Mouse (Mus musculus) left cerebral cortex, postnatal 14 days (tissue): ENCODE results near the gene Ece2. TPM values are rescaled to one million over a fixed set of nuclear protein-coding genes. Genes with fewer than 3 reads are reported as not detected.
"Not testable (repeated sequence)": the region's sequence is repeated elsewhere in the genome, so short reads cannot be mapped to it uniquely, and the experiment has no call there.

Experiments
- DNase-seq, 2 experiments: peaks; one replicate each; pipeline ENCODE4 v3.0.0; 2021 to 2022; ENCODE audit warnings: low spot score in 2 of 2, mixed read lengths in 1 of 2
- intact Hi-C: fragments of 180-260 bp; cut with DNase I; formaldehyde crosslinking; loops from one replicate; pipeline ENCODE4 v1.15.1; 2025
- total RNA-seq, 2 experiments: library from RNA; stranded (reverse); gene quantifications; 2 replicates each; pipeline ENCODE4 v1.2.3; 2021

Ece2 gene
- total RNA-seq, 2 experiments from 2014 or later, result 22.3 to 26.2 TPM

DNA sequence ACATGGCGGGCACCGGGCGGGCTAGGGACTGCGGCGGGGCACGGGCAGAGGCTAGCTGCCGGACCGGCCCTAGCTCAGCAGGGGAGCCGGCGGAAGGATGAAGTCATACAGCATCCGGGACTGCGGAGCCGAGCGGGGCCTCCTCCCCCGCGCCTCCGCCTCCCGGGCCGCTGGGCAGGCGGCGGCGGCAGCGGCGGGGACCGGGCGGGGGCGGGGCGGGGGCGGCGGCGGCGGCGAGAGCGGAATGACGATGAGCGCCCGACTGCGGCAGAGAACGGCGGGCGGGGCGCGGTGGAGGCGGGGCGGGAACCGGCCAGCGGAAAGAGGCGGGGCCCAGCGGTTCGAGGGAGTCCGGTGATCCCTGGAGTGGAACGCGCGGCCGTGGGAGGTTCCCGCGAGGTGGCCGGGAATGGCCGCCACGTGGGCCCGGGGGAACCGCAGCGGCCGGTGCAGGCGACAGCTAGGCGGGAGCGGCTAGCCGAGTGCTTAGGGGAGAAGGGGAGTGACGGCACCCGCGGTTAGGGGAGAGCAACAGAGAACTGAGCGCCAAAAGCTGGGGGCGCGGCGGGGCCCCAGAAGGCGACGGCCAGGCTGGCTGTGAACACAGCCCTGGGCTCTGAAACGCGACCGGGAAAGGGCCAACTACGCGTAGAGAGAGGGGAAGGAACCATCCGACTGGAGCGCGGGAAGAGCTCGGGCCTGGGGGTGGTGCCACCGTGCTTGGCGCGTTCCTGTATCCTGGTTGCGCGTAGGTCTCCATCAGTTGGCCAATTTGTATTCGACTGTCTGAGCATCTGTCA, 8.2 kb upstream of the Ece2 start, which contains the start of gene Camk2n2:
Camk2n2 (minus strand) TSS at position 97 of the 800 bp plus-strand sequence.
- DNase-seq, result peak; percentile 24 to 47
- intact Hi-C loops, result no loop called here

DNA sequence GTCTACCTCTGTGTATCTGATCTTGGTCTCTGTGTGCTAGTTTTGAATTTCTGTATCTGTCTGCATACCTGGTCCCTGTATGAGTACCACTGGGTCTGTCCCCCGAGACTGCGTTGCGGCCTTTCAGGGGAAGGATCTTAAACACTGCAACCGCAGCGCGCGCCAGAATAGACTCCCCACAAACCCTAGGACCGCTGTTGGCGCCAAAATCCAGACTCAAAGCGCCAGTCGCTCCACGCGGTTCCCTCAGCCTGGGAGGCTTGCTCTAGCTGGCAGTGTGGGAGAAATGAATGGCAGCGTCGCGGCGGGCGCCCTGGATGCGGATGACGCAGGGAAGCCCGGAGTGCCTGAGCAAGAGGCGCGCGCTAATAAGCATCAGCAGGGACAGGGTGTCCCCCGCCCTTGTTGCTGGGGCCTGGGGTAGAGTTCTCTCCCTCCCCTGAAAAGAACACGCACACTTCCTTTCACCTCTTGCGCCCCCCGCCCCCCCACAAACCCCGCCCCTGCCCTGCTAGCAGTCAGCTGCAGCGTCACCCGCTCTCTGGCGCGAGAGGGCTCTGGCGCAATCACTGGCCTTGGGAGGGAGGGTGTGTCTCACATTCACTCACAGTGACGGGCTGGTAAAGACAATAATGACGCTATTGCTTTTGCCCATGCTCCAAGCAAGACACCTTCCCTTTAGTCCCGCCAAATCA, 7.5 kb upstream of the Ece2 start:
- DNase-seq, result peak; percentile 74 to 75
- intact Hi-C loops, result no loop called here

DNA sequence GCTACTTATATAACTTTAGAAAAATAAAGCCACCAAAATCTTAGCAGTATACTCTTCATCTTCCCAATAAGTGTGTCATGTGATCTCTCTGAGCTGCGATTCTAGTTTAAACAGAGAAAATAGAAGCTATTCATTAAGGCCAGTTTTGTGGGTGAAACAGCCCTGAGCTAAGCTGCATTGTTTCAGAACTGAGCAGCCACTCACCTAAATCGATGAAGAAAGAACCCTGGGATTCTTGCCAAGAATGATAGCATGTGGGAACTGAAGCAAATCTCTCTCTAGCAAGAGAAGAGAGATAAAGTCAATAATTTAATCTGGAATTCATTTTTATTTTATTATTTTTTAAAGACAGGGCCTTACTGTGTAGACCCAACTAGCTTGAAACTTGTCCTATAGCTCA, 6.4 kb upstream of the Ece2 start:
- intact Hi-C loops, result no loop called here
- DNase-seq, result no peak

DNA sequence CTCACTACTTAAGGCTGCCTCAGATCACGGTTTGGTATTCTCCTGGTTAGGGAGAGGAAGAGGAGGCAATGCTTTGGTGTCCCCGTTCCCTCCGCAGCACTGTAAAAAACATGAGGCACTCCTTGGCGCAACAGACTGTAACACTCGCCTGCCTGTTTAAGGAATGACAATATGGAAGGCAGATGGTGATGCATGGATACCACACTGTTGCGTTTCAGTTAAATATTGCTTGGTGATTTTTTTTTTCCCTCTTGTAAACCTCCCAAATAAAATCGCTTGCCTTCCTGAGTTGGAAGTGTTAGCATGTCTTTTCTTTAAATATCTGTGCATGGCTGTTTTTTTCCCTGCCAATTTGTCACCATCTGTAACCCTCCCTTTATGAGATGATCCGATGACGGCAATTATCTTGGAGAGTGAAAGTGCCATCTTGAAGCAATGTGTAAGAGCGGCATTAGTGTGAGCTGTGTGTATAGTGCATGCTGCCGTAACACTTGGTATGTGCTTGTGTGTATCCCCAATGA, 697 bp upstream of the Ece2 start:
- intact Hi-C loops, result no loop called here

DNA sequence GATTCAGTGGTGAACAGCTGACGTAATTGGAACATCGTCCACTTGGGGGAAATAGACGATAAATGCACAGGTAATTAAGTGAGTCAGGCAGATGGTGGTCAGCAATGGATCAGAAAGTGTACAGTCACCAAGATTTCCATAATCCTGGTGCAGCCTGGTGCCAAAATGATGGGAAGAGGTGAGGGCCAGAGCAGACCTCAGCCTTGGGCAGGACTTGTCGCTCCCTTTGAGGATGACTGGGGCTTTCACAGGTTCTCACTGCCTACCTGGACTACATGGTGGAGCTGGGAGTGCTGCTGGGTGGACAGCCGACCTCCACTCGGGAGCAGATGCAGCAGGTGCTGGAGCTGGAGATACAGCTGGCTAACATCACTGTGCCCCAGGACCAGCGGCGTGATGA, 7.8 kb downstream of the Ece2 start:
- intact Hi-C loops, result no loop called here
- DNase-seq, result no peak

More for the DNA sequence above, 697 bp upstream of the Ece2 start:
- peak; percentile 47 to 60 for DNase-seq

DNA sequence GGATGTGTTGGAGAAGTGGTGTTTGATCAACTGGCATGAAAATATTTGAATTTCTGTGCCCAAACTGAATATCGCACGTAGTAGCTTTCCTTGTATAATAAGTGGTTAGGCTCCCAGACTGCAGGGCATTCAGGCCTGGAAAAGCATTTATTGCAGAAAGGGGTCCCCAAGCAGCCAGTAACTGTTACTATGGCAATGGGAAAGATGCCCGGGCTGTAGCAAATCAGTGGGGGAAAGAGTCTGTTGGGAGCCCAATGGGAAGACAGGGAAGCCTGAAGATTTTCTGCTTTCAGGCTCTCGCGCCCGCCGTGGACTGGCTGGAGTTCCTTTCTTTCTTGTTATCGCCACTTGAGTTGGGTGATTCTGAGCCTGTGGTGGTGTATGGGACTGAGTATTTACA, 8.7 kb downstream of the Ece2 start:
- intact Hi-C loops, result no loop called here
- DNase-seq, result peak; percentile 69

DNA sequence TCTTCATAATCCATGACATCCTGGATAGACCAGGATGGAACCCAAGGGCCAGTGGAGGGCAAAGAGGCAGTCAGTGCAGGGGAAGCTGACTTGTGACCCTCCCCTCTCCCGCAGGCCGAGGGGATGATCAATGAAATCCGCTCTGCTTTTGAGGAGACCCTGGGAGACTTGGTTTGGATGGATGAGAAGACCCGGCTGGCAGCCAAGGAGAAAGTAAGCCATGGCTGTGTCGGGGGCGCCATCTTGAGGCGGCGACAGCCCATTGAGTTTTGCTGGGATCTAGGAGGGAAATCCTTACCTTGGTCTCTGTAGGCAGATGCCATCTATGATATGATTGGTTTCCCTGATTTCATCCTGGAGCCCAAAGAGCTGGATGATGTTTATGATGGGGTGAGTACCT, 12.5 kb downstream of the Ece2 start:
- peak; percentile 83 to 84 for DNase-seq
- intact Hi-C loops, result loop anchor here (5.0 kb wide), 2 partner anchors 125 to 145 kb away; partner anchors contain the start of genes Dvl3 and Eif2b5

DNA sequence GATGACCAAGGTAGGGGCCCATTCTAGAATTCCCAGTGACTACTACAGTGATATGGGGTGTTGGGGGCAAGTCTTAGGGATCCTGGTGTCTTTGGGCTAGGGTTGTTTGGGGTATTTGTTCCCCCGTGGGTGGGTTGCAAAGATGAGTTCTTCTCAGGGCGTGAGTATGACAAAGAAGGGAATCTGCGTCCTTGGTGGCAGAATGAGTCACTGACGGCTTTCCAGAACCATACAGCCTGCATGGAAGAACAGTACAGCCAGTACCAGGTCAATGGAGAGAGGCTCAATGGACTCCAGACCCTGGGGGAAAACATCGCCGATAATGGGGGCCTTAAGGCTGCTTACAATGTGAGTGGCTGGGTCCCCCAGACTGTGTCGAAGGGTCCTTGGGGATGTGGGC, 14.3 kb downstream of the Ece2 start:
- DNase-seq, result no peak
- intact Hi-C loops, result loop anchor here (5.0 kb wide), 2 partner anchors 127 to 147 kb away; partner anchors contain the start of genes Dvl3 and Eif2b5

DNA sequence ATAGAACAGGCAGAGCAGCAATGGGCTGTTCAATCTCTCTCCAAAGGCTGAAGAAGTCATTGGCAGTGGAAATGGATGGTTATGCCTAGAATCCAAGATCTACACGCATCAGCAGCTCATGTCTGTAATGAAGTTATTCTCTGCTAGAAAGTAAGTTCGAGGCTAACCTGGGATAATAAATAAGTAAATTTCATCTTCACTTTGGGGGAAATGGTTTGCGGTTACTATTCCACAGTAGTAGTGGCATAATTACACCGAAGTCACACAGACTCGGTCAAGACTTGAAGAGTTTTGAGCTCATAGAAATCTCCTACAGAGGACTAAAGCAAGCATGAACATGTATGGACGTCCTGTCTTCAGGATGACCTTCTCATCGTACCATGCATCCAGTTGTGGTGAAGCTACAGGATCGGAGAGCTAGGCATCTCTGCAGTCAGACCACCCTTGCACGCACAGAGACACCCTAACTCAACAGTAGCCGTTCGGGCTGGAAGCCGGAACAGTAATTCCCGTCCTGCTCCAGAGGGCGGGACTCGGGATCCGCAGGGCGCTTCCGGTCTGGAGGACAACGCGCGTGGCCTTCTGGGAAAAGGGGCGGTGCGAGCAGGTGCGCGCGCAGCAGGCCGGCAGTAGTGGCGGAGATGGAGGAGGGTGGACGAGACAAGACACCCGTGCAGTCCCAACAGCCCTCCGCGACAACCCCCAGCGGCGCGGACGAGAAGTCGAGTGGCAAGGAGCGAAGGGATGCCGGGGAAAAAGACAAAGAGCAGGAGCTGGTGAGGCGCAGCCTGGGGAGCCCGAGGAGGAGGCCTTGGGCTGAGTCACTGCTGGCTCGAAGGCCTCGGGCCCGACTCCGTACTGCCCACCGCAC, 21.7 kb downstream of the Ece2 start, which contains the start of gene Psmd2:
Psmd2 (plus strand) TSS at position 577 of the 871 bp plus-strand sequence.
- intact Hi-C loops, result loop anchor here (5.0 kb wide), 1 partner anchor 39 kb away; the partner anchor contains the start of genes Alg3, Eef1akmt4 and Gm49333
- peak; percentile 95 to 98 for DNase-seq

DNA sequence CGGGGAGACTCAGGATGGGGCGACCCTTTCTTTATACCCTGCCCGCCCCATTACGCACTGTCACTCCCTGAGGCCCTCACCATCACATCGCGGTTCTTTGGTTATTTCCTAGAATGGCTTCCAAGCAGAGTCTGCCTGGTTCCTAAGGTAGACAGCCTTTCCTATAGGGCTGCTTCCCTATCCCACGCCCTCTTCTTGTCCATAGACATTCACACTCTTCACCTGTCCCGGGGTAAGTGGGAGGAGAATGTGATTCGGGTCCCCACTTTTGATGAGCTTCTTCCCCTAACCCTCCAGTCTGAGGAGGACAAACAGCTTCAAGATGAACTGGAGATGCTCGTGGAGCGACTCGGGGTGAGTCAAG, 22.3 kb downstream of the Ece2 start:
- DNase-seq, result no peak
- intact Hi-C loops, result loop anchor here (5.0 kb wide), 1 partner anchor 40 kb away; the partner anchor contains the start of genes Alg3, Eef1akmt4 and Gm49333

DNA sequence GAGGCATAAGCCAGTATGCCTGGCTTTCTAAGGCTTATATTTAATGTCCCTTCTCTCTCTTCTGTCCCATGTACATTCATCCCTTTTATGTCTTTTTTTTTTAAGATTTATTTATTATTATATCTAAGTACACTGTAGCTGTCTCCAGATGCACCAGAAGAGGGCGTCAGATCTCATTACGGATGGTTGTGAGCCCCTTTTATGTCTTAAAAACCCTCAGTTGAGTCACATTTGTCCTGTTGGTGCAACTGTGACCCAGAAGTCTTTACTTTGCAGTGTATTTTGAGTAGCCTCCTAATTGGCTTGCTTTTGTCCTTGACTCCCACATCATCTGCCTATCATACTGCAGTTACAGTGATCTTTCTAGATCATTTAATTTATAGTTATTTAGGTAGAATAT, 23.7 kb downstream of the Ece2 start:
- intact Hi-C loops, result loop anchor here (5.0 kb wide), 1 partner anchor 41 kb away; the partner anchor contains the start of genes Alg3, Eef1akmt4 and Gm49333
- no peak for DNase-seq

DNA sequence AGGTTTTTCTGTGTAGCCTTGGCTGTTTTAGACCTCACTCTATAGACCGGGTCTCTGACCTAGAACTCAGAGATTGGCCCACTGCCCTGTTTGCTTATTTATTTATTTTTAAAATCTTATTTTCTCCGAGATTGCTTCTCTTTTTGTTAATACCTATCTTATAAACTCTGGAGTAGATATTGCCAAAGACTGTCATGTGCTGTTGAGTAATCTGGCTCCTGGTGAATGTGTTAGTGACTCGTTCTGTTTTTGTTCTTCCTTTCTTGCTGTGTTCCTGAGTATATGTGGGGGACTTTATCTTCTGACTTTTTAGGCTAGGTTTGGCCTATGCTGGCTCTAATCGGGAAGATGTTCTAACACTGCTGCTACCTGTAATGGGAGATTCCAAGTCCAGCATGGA, 28.0 kb downstream of the Ece2 start:
- DNase-seq, result no peak
- intact Hi-C loops, result no loop called here

DNA sequence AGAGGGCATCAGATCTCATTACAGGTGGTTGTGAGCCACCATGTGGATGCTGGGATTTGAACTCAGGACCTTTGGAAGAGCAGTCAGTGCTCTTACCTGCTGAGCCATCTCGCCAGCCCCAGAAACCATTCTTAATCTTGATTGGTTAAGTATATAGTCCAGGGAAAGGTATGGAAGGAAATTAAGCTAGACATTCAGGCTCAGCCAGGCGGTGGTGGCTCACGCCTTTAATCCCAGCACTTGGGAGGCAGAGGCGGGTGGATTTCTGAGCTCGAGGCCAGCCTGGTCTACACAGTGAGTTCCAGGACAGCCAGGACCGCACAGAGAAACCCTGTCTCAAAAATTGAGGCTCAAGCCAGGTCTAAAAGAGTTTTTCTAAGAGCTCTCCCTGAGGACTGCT, 38.4 kb downstream of the Ece2 start, which contains the start of gene Eif4g1:
Eif4g1 (plus strand) TSS at position 301 of the 400 bp plus-strand sequence.
- DNase-seq, intact Hi-C loops: not testable (repeated sequence)

DNA sequence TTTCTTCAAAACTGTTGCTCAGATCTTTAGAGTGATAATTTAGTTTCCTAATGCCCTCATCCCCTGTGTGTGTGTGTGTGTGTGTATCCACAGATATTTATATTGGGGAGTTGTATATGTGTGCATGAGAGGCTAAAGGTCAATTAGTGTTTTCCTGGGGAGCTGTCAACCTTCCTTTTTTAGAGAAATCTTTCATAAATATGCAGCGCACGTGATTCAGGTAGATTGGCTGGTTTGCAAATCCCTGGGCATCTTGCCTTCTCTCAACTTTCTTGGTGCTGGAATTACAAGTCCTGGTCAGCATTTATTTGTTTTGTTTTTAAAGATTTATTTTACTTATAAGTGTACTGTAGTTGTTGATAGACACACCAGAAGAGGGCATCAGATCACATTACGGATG, 40.7 kb downstream of the Ece2 start:
- intact Hi-C loops, result no loop called here

DNA sequence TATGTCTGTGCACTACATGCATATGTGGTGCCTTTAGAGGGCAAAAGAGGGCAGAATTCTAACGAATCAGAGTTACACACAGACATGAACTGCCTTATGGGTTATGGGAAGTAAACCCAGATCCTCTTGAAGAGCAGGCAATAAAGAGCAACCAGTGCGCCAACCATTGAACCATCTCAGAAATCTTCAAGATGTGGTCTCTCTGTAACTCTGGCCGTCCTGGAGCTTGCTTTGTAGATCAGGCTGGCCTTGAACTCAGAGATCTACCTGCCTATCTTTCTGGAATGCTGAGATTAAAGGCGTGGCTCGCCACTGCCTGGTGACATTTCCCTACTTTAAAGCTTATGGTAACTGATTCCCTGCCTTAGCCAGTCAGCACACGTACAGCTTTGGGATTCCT, 42.3 kb downstream of the Ece2 start:
- intact Hi-C loops, result no loop called here
- DNase-seq, result no peak

More for the DNA sequence above, 40.7 kb downstream of the Ece2 start:
- no peak for DNase-seq

DNA sequence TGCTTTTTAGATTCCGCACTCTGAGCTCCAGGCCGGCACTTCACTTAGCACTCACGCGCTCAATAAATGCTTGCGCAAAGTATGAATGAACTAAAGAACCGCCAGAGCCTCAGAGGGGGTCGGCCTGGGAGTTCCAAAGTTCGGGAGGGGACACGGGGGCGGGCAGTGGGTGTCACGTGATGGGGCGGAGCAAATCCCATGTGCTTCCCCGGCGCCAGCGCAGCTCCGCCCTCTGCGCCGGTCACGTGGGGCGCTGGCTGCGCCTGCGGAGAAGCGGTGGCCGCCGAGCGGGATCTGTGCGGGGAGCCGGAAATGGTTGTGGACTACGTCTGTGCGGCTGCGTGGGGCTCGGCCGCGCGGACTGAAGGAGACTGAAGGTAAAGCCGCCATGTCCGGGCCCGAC, 42.9 kb downstream of the Ece2 start:
- DNase-seq, result peak; percentile 94 to 97
- intact Hi-C loops, result no loop called here

DNA sequence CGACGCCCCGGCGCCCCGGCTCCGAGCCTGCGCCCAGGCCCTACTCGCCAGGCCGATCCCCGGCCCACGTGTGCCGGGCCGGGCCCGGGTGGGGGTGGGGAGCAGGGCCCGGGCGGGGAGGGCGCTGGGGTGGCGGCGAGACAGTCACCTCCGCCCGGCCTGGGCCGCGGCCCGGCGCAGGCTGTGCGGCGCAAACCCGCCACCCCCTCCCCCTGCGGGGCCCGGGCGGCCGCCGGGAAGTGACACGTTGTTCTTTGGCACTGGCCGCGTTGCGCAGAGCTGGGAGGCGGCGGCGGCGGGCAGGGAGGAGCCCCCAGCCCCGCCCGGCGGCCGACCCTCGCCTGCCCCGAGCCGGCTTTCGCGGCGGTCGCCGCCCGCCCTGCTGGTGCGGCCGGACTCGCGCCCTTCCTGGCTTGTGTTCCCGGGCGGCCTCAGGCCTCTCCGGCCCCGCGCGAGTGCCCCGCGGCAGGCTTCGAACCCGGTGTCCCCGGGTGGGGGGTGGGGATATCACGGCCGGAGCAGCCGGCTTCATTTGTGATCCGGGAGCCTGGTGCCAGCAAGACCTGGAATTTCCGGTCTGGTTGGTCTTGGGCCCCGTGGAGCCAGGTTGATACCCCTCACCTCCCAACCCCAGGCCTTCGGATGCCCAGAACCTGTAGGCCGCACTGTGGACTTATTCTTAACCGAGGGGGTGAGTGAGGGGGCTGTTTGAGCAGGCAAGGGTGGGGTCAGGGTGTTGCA, 43.5 kb downstream of the Ece2 start:
- peak; percentile 37 to 45 for DNase-seq
- intact Hi-C loops, result no loop called here

DNA sequence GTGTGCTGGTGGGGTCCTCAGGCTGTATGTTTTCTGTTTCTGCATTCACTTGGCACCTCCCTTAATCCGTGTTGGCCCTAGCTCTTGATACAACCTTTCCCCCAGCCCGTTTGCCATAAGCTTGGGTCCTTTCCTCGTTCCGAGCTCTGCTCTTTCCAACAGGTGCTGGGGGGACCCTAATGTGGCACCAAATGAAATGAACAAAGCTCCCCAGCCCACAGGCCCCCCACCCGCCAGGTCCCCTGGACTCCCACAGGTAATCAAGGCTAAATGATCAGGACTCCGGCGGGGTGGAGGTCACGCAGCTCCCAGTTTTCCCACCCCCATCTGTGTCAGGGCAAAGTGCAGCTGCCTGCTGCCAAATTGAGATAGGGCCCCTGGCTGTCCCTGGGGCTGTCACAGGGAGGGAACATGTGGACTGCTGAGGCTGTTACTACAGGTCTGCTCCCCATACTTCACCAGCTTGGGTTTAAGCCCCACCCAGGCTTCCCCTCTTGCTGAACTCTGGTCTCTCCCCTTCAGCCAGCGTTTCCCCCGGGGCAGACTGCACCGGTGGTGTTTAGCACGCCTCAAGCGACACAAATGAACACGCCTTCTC, 44.2 kb downstream of the Ece2 start:
- intact Hi-C loops, result no loop called here
- no peak for DNase-seq
